Mouse (Mus musculus) liver, embryonic 11.5 days (tissue): ENCODE measurements at regions not wholly inside any gene's neighbourhood (a gene's known extent, or its start where the extent isn't known, plus 50 kb on each side); places are given as distances from the start of the nearest gene placed in this dataset.

Source experiments
- ATAC-seq: fragments of 200-750 bp; cut with Nextera tagmentation; replicated peaks from 2 replicates; pipeline ENCODE4 v1.8.0; 2017; ENCODE audit warnings: moderate number of reproducible peaks, mild to moderate bottlenecking, moderate TSS enrichment, moderate library complexity; ENCODE audit not compliant: low FRiP score
- DNase-seq: peaks from one replicate; pipeline ENCODE4 v3.0.0-alpha.2; 2017; ENCODE audit warnings: low spot score
- H3K27ac ChIP-seq: fragments of 300-500 bp; sonication (generic); 2 replicates; pipeline ENCODE4 v1.5.1; 2014; ENCODE audit warnings: mild to moderate bottlenecking, low read depth, low read length, control low read depth
- H3K27me3 ChIP-seq: fragments of 300-500 bp; sonication (generic); replicated peaks from 2 replicates; pipeline ENCODE4 v1.6.1; 2014; ENCODE audit warnings: low read length, mixed read lengths; ENCODE audit not compliant: control insufficient read depth, insufficient read depth
- H3K36me3 ChIP-seq: fragments of 300-500 bp; sonication (generic); 2 replicates; pipeline ENCODE4 v1.6.1; 2014; ENCODE audit warnings: mild to moderate bottlenecking, low read length, moderate library complexity, mixed read lengths; ENCODE audit not compliant: control insufficient read depth, insufficient read depth
- H3K4me1 ChIP-seq: fragments of 300-500 bp; sonication (generic); replicated peaks from 2 replicates; pipeline ENCODE4 v1.6.1; 2014; ENCODE audit warnings: low read length, mixed read lengths; ENCODE audit not compliant: control insufficient read depth, insufficient read depth
- H3K4me2 ChIP-seq: fragments of 300-500 bp; sonication (generic); 2 replicates; pipeline ENCODE4 v1.6.1; 2014; ENCODE audit warnings: mild to moderate bottlenecking, control low read depth, moderate library complexity
- H3K4me3 ChIP-seq: fragments of 300-500 bp; sonication (generic); 2 replicates; pipeline ENCODE4 v1.5.1; 2014; ENCODE audit warnings: low read depth, low read length, control low read depth
- H3K9ac ChIP-seq: fragments of 300-500 bp; sonication (generic); 2 replicates; pipeline ENCODE4 v1.6.1; 2014; ENCODE audit warnings: low read depth, low read length, control low read depth
- H3K9me3 ChIP-seq: fragments of 300-500 bp; sonication (generic); 2 replicates; pipeline ENCODE4 v1.6.1; 2016; ENCODE audit warnings: low read length, inconsistent platforms, mixed read lengths; ENCODE audit not compliant: control insufficient read depth
- WGBS: fragments of 180-500 bp; shearing (Covaris S2); extraction: QIAGEN DNeasy Blood & Tissue Kit; methylation state at CpG from one replicate; pipeline ENCODE4 v1.1.7; 2014; 5-methylcytosine and 5-hydroxymethylcytosine counted together

DNA sequence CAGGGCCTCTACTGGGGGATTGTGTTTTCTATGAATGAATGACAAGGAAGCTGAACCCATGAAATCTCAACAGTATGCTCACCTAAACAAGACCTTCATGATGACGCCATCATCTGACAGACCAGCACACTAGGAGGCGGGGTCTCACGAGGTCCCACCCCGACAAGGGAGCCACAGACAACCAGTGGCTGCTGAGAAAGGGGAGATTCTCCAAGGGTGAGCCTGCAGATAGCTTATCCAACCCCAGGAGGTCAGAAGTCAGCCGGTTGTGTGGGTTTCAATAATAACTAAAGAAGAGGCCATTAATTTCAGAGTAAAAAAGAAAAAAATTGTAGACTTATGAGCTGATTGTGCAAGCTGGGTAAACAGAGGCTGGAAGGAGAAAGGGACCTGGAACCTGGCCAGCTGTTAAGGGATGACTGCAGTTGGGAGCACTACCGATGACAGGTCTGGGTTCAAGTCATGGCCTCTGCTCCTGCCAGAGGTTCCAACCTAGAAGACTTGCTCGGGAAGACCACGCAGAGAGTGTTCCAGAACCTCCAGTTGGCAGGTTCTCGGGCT lies 90.5 kb downstream of the 1700001O22Rik start:
- Histone ChIP-seq H3K9me3 (no peaks in the 10 kb centered on the region), H3K4me1 (peaks cover 49% of the 10 kb centered on the region), H3K4me3 (no peak overlapping the region), H3K27me3 (peaks cover 50% of the 10 kb centered on the region), H3K4me2 (peak overlapping the region; percentile 5; the same call in 1 of the 2 replicates), H3K27ac (no peak overlapping the region), H3K9ac (no peak overlapping the region), H3K36me3 (no peaks in the 10 kb centered on the region)
- no peak for DNase-seq
- WGBS: 53% methylated on average over 9 of the region's 9 CpGs
- no peak for ATAC-seq

DNA sequence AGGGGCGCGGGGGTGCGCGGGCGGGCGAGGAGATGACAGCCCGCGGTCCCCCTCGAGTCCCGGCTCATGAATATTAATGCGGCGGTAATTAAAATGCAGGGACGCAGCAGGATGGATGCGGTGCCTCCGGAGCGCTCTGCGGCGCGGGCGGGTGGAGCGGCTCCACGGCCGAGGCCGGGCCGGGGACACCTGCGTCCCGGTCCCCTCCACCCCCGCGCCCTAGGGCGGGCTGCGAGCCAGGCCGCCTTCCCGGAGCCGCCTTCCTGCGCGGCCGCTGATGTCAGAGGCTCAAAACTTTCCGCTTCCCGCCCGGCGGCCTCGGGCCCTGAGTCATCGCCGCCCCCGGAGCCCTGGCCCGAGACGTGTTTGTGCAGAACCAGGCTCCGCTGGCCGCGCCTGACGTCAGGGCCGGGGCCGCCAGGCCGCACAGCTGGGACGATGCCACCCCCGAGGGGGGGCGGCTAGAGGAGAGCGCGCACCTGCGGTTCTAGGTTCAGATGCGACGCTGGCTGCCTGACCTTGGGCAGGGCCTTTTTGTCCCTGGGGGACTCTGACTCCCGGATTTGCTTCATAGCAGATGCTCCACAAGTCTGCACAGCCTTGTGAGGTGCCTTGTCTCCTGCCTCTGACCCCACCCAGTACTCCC lies 91.5 kb downstream of the 1700001O22Rik start:
- H3K4me1 ChIP-seq: peaks cover 47% of the 10 kb centered on the region
- peak overlapping the region; percentile 54 for H3K4me3 ChIP-seq
- H3K36me3 ChIP-seq: no peaks in the 10 kb centered on the region
- DNase-seq (no peak), ATAC-seq (no peak)
- peak overlapping the region; percentile 66 for H3K9ac ChIP-seq
- peak overlapping the region; percentile 56 for H3K27ac ChIP-seq
- WGBS: under 1% methylated on average over 63 of the region's 63 CpGs
- H3K27me3 ChIP-seq: peaks cover 48% of the 10 kb centered on the region
- H3K4me2 ChIP-seq: peak overlapping the region; percentile 86
- no peaks in the 10 kb centered on the region for H3K9me3 ChIP-seq

DNA sequence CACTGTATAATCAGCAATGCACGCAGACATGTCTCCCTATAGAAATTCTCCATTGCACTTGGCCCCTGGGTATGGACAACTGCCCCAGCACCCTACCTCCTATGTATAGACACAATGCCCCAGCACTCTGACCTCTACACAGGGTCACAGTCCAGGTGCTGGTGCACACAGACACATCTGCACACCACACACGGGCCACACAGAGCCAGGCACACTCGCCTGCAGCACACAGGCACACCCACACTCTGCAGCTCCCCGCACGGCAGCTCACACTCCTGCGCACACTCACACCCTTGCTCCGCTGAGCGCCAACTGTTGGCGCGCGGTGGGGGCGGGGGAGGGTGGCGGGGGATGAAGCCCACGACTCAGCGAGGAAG lies 92.0 kb downstream of the 1700001O22Rik start:
- DNase-seq (no peak), ATAC-seq (no peak)
- Histone ChIP-seq H3K36me3 (no peaks in the 10 kb centered on the region), H3K4me3 (peak overlapping the region; percentile 54), H3K4me1 (peaks cover 44% of the 10 kb centered on the region), H3K4me2 (peak overlapping the region; percentile 86), H3K9ac (peak overlapping the region; percentile 66), H3K27me3 (peaks cover 45% of the 10 kb centered on the region), H3K9me3 (no peaks in the 10 kb centered on the region), H3K27ac (peak overlapping the region; percentile 56)
- WGBS: 6% methylated on average over 15 of the region's 15 CpGs

DNA sequence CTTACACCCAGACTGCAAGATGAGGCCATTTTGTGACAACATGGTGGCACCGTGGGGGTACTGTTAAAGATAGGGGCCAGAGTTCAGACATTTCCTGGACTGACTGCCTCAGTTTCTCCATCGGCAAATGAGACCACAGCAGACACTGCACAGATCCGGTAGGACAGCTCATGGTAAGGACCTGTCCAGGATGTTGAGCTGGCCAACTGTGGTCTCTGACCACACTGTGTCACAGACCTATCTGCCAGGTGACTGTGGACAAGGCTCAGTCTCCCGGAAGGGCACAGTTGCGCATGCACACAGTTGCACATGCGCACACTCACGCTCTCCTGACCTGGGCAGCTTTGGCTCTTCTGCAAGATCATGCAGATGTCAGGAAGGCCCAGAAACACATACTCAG lies 92.6 kb downstream of the 1700001O22Rik start:
- Histone ChIP-seq H3K36me3 (no peaks in the 10 kb centered on the region), H3K4me1 (peaks cover 40% of the 10 kb centered on the region), H3K4me3 (no peak overlapping the region), H3K27me3 (peaks cover 41% of the 10 kb centered on the region), H3K4me2 (peak overlapping the region; percentile 86; the same call in 1 of the 2 replicates), H3K27ac (no peak overlapping the region), H3K9ac (no peak overlapping the region; the same call in 1 of the 2 replicates), H3K9me3 (no peaks in the 10 kb centered on the region)
- DNase-seq (no peak), ATAC-seq (no peak)
- WGBS: 81% methylated on average over 7 of the region's 7 CpGs

DNA sequence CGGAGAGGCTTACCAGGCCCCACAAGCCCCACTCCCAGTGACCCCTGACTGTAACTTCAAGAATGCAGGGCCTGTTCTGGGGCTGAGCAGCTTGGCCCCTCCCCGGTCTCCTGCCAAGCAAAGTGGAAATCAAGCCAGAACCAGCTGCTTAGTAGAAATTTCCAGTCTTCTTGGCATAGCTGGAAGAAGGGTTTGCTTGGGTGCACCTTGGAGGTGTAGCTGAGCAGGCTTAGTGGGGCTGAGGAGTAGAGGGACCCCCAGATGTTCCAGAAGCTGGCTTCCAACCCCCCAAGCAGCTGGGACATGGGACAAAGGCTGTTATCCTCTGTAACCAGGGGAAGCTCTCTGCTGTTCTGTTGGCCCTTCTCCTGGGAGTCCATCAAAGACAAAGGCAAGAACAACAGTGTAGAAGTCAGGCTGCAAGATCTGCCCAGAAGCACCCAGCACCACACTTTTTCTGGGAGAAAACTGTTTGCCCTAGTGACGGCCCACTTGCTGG lies 94.0 kb downstream of the 1700001O22Rik start:
- Histone ChIP-seq H3K4me3 (no peak overlapping the region), H3K4me1 (peaks cover 36% of the 10 kb centered on the region), H3K9me3 (no peaks in the 10 kb centered on the region), H3K36me3 (no peaks in the 10 kb centered on the region), H3K27ac (peak overlapping the region; percentile 98), H3K27me3 (peaks cover 41% of the 10 kb centered on the region), H3K9ac (no peak overlapping the region), H3K4me2 (no peak overlapping the region)
- ATAC-seq (no peak), DNase-seq (no peak)
- 72% methylated on average over 3 of the region's 3 CpGs for WGBS

DNA sequence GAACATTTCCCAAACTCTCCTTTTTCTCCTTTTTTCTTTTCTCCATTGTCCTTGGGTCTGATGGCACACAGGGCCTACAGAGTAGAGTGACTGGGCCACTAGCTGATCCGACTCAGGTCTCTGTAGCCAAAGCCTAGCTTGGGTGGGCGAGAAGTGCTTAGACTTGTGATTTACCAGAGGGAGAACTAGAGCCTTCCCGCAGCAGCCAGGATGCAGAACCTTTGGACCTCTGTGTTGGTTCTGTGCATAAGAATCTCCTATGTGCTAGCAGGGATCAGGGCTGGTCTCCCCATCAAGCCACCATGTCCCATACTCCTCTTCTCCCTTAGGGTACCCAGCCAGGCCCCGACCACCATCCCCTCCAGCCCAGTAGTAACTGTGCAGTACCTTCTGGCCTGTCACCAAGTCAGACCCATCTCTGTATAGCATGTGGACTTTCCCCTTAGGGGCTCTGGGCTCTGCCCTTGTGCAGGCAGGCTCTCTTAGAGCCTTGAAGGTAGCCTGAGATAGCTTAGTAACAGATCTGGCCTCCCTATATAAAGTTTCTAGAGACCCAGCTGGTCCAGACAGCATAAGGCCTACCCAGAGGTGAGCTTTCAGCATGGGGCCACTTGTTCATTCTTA lies 94.6 kb downstream of the 1700001O22Rik start:
- no peak overlapping the region; the same call in 1 of the 2 replicates for H3K4me2 ChIP-seq
- 70% methylated on average over 4 of the region's 4 CpGs for WGBS
- H3K27ac ChIP-seq: peak overlapping the region; percentile 98
- H3K4me3 ChIP-seq: no peak overlapping the region
- DNase-seq (no peak), ATAC-seq (no peak)
- H3K27me3 ChIP-seq: peaks cover 41% of the 10 kb centered on the region
- no peaks in the 10 kb centered on the region for H3K9me3 ChIP-seq
- no peaks in the 10 kb centered on the region for H3K36me3 ChIP-seq
- H3K4me1 ChIP-seq: peaks cover 36% of the 10 kb centered on the region
- H3K9ac ChIP-seq: no peak overlapping the region; the same call in 1 of the 2 replicates

DNA sequence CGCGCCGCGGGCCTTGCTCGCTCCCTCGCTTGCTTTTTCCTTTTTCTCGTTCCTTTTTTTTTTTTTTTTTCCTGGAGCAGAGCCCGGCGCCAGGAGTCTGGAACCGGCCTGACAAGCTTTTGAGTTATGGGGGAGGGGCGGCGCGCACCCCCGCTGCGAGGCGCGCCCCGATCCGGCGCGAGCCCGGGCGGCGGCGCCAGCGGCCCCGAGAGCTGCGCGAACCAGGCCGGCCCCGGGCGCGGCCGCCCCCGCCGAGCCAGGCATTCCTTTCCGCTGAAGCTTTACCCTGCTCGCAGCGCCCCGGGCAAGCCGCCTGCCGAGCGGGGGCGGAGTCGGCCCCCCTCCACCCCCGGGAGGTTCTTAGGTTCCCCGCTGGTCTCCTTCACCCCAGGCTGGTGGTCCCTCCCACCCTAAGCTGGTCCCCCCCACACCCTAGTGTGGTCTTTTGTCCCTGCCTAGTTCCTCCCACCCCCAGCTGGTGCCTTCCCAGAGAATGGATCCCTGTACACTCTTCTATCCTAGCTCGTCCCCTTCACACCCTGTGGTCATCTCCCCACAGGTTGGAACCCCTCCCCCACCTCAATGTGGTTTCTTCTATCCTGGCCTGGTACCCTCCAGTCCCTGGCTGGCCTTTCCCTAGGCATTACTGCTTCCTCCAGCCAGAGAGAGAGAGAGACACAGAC lies 95.3 kb downstream of the 1700001O22Rik start:
- H3K4me3 ChIP-seq: peak overlapping the region; percentile 47
- H3K9me3 ChIP-seq: no peaks in the 10 kb centered on the region
- peaks cover 41% of the 10 kb centered on the region for H3K27me3 ChIP-seq
- peak overlapping the region; percentile 98 for H3K27ac ChIP-seq
- DNase-seq: peak; percentile 72
- ATAC-seq: no peak; the same call in 1 of the 2 replicates
- peak overlapping the region; percentile 69 for H3K9ac ChIP-seq
- H3K4me1 ChIP-seq: peaks cover 36% of the 10 kb centered on the region
- H3K36me3 ChIP-seq: no peaks in the 10 kb centered on the region
- WGBS: 2% methylated on average over 48 of the region's 48 CpGs
- peak overlapping the region; percentile 89 for H3K4me2 ChIP-seq

DNA sequence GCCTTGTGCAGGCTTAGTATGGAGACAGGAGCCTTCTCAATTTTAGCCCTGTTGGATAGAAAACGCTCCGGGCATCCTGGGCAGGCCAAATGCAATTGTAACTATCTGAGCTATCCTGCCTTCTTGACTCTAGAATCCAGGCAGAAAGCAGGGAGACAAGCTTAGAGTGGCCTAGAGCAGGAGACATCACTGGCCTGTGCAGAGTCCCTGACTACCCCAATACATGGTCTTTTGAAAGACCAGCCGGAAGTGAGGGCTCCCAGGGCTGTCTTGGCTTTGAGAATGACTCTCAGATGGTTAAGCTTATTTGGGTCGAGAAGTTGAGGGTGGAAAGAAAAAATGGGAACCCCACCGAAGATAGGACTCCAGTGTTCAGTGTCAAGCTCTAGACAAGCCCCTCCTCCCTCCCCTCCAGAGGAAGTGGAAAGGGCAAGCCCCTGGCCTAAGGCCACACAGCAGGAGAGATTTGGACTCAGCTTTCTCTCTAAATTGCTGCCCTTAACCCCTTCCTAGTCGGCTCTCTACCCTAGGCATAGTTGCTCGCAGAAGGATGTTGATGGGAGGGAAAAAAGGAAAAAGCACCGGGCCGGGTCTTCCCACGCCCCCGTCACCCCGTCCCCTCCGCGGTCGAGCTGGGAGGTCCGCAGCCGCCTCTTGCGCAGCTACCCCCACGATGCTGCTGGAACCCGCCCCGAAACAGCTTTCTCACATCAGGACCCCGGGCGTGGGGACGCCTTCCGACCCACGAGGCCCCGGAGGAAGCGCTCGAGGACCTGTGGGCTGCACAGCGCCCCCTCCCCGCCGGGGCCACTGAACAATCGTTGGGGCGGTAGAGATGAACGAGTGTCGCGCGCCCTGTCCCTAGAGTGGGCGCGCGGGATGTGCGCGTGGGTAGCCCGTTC lies 96.1 kb downstream of the 1700001O22Rik start:
- Histone ChIP-seq H3K27me3 (peaks cover 36% of the 10 kb centered on the region), H3K9me3 (no peaks in the 10 kb centered on the region), H3K4me3 (peak overlapping the region; percentile 47), H3K9ac (peak overlapping the region; percentile 69), H3K36me3 (no peaks in the 10 kb centered on the region), H3K27ac (peak overlapping the region; percentile 98), H3K4me2 (peak overlapping the region; percentile 89), H3K4me1 (peaks cover 30% of the 10 kb centered on the region)
- DNase-seq (no peak), ATAC-seq (no peak; the same call in 1 of the 2 replicates)
- 4% methylated on average over 44 of the region's 44 CpGs for WGBS
